Mouse (Mus musculus) ES-E14 (cell line): ENCODE results near the gene Dennd4a.

Experiments used
- CHD2 ChIP-seq: IDR thresholded peaks from 2 replicates; pipeline ENCODE4 v1.6.1; 2014; ENCODE audit warnings: mild to moderate bottlenecking, low read depth, low read length, inconsistent platforms
- MAFK ChIP-seq: IDR thresholded peaks from 2 replicates; pipeline ENCODE4 v1.6.1; 2014; ENCODE audit warnings: mild to moderate bottlenecking, low read depth, low read length, inconsistent platforms; ENCODE audit not compliant: insufficient read depth
- ZC3H11A ChIP-seq: IDR thresholded peaks from 2 replicates; pipeline ENCODE4 v1.6.1; 2012; ENCODE audit warnings: low read depth, mild to moderate bottlenecking, inconsistent platforms, low read length, borderline replicate concordance
- ZNF384 ChIP-seq: IDR thresholded peaks from 2 replicates; pipeline ENCODE4 v1.6.1; 2012; ENCODE audit warnings: low read depth, low read length, inconsistent platforms

DNA sequence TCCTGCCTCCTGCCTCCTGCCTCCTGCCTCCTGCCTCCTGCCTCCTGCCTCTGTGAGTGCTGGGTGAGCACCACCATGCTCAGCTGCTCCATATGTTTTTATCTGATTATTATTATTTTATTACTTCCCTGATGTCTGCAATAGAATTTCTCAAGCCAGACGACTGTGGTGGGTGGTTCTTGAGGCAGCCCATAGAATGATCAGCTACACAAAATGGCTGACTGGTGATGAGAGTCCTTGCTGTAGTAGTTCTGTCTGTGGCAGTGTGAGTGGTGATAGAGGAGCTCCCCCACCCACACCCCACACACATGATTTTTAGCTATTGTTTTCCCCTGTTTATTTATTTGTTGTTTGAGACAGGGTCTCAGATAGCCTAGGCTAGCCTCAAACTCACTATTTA, 43.3 kb upstream of the Dennd4a start:
- TF ChIP-seq CHD2 (no peak), ZC3H11A (no peak), ZNF384 (no peak), MAFK (no peak)
